Mouse (Mus musculus): Measurements from ENCODE around the gene Uhmk1. TPM values are rescaled to one million over a fixed set of nuclear protein-coding genes. Genes with fewer than 3 reads are reported as not detected.

Gene Uhmk1
- polyA plus RNA-seq, 1 experiment from 2014 or later = 9.2 TPM

DNA sequence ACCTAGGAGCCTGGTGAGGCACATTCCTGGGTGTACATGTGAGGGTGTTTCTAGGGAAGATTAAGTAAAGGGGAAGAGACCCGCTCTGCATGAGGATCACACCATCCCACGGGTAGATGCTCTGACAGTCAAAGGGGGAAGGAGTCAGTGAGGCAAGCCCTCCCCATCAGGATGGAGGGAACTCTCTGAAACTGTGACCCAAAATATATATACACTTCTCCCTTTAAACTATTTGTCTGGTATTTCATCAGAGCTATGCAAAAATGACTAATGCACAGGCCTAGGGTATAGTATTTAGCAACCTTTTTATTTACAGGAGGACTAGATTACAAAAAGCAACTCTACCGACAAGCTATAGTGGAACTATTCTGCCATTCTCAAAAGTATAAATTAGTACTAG lies 50.3 kb downstream of the Uhmk1 start:
- Histone ChIP-seq H3K4me3 (ENCODE audit: low read depth, low read length) (no peak overlapping the region), H3K9me3 (ENCODE audit: control insufficient read depth, low read length) (no peaks in the 10 kb centered on the region), H3K4me1 (ENCODE audit: control insufficient read depth, insufficient read depth, low read length) (no peaks in the 10 kb centered on the region), H3K27me3 (ENCODE audit: control insufficient read depth, insufficient read depth, low read length) (no peaks in the 10 kb centered on the region), H3K36me3 (ENCODE audit: control insufficient read depth, insufficient read depth, low read length) (peaks cover 3% of the 10 kb centered on the region), H3K27ac (replicated peaks; ENCODE audit: low read depth, low read length) (no peak overlapping the region), H3K9ac (ENCODE audit: low read length) (no peak overlapping the region), H3K4me2 (ENCODE audit: low read depth, severe bottlenecking) (no peak overlapping the region)
- 95% methylated on average over 3 of the region's 3 CpGs for WGBS
- ATAC-seq (ENCODE audit: insufficient number of reproducible peaks, low FRiP score, low TSS enrichment, low read depth) (no peak), DNase-seq (ENCODE audit: low spot score) (no peak)

DNA sequence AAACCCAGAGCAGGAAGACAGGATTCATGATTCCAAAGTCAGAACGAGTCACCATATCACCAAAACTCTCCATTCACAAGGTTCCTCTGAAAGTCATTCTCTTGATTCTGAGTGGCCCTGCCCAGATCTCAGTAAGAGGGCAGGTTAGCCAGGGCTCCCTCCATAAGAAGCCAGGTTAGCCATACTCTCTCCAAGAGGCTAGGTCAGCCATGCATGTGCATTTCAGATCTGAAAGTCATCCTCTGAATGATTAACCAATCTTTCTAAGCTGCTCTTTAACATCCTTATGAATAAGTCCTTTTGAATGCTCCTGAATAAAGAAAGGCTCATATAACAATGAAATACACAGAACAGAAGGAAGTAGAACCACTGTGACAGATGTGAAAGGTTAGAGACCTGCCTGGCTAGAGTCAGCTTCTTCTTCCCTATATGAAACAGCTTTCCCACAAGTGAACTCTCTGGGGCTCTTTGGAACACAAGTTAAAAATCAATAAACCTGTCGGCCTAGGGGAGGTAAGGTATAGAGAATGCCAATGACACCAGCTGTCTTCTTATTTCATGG lies 51.1 kb downstream of the Uhmk1 start:
- ATAC-seq (ENCODE audit: insufficient number of reproducible peaks, low FRiP score, low TSS enrichment, low read depth) (no peak), DNase-seq (ENCODE audit: low spot score) (no peak)
- Histone ChIP-seq H3K36me3 (ENCODE audit: control insufficient read depth, insufficient read depth, low read length) (peaks cover 3% of the 10 kb centered on the region), H3K4me3 (ENCODE audit: low read depth, low read length) (no peak overlapping the region), H3K27ac (replicated peaks; ENCODE audit: low read depth, low read length) (no peak overlapping the region), H3K4me1 (ENCODE audit: control insufficient read depth, insufficient read depth, low read length) (no peaks in the 10 kb centered on the region), H3K27me3 (ENCODE audit: control insufficient read depth, insufficient read depth, low read length) (no peaks in the 10 kb centered on the region), H3K9ac (ENCODE audit: low read length) (no peak overlapping the region), H3K4me2 (ENCODE audit: low read depth, severe bottlenecking) (no peak overlapping the region), H3K9me3 (ENCODE audit: control insufficient read depth, low read length) (no peaks in the 10 kb centered on the region)
- 81% methylated on average over 2 of the region's 2 CpGs for WGBS

DNA sequence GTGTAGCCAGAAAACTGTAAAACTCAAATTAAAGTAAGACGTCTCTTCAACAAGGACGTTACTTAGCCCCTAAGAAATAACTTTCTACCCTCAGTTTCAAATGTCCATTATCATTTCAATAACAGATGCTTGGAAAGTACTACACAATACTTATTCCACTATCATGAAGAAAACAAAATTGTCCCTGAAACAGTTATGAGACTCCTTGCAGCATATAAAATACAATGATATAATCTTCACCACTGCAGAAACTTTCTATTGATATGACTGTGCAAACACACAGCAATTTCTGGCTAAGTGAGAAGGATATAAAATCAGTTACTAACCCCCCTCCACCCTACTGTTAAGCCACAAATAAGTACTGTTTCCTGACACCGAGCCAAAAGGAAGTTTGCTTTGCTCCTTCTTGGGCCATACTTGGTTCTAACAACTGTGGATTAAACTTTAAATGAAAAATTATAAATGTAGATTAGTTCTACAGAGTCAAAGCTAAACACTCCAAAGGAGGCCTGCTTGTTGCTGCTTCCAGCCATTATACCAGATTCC lies 51.7 kb downstream of the Uhmk1 start:
- WGBS = 83% methylated on average over 3 of the region's 3 CpGs
- no peak overlapping the region for H3K27ac ChIP-seq (replicated peaks; ENCODE audit: low read depth, low read length)
- H3K36me3 ChIP-seq (ENCODE audit: control insufficient read depth, insufficient read depth, low read length) = peaks cover 3% of the 10 kb centered on the region

DNA sequence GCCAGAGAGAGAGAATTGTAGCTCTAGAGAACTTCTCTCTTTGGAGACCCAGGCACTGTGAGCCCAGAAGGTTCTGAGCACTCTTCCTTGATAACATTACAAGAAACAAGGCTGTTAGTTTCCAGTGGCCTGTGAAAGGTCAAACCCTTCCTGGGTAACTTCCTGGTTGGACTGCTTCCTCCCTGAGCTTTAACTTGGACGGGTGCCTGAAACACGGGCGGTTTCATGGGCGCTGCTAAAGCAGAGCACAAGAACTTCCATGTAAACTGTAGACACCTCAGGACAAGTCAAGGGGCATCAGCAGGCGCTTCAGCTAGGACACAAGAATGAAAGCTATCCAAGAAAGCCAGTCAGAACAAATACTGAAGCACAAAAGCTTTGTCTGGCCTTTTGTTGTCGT lies 53.3 kb downstream of the Uhmk1 start:
- ATAC-seq (ENCODE audit: insufficient number of reproducible peaks, low FRiP score, low TSS enrichment, low read depth) (no peak), DNase-seq (ENCODE audit: low spot score) (no peak)
- H3K27me3 ChIP-seq (ENCODE audit: control insufficient read depth, insufficient read depth, low read length) = no peaks in the 10 kb centered on the region
- 87% methylated on average over 6 of the region's 6 CpGs for WGBS
- H3K4me2 ChIP-seq (ENCODE audit: low read depth, severe bottlenecking) = no peak overlapping the region
- no peak overlapping the region for H3K9ac ChIP-seq (ENCODE audit: low read length)
- H3K4me1 ChIP-seq (ENCODE audit: control insufficient read depth, insufficient read depth, low read length) = no peaks in the 10 kb centered on the region
- H3K36me3 ChIP-seq (ENCODE audit: control insufficient read depth, insufficient read depth, low read length) = peaks cover 6% of the 10 kb centered on the region
- H3K9me3 ChIP-seq (ENCODE audit: control insufficient read depth, low read length) = no peaks in the 10 kb centered on the region
- H3K27ac ChIP-seq (replicated peaks; ENCODE audit: low read depth, low read length) = no peak overlapping the region
- H3K4me3 ChIP-seq (ENCODE audit: low read depth, low read length) = no peak overlapping the region

More for the DNA sequence above, 51.7 kb downstream of the Uhmk1 start:
- no peaks in the 10 kb centered on the region for H3K4me1 ChIP-seq (ENCODE audit: control insufficient read depth, insufficient read depth, low read length)
- no peak for DNase-seq (ENCODE audit: low spot score)
- H3K4me2 ChIP-seq (ENCODE audit: low read depth, severe bottlenecking) = no peak overlapping the region
- no peaks in the 10 kb centered on the region for H3K27me3 ChIP-seq (ENCODE audit: control insufficient read depth, insufficient read depth, low read length)
- H3K9ac ChIP-seq (ENCODE audit: low read length) = no peak overlapping the region
- no peak overlapping the region for H3K4me3 ChIP-seq (ENCODE audit: low read depth, low read length)
- no peaks in the 10 kb centered on the region for H3K9me3 ChIP-seq (ENCODE audit: control insufficient read depth, low read length)
- no peak for ATAC-seq (ENCODE audit: insufficient number of reproducible peaks, low FRiP score, low TSS enrichment, low read depth)

DNA sequence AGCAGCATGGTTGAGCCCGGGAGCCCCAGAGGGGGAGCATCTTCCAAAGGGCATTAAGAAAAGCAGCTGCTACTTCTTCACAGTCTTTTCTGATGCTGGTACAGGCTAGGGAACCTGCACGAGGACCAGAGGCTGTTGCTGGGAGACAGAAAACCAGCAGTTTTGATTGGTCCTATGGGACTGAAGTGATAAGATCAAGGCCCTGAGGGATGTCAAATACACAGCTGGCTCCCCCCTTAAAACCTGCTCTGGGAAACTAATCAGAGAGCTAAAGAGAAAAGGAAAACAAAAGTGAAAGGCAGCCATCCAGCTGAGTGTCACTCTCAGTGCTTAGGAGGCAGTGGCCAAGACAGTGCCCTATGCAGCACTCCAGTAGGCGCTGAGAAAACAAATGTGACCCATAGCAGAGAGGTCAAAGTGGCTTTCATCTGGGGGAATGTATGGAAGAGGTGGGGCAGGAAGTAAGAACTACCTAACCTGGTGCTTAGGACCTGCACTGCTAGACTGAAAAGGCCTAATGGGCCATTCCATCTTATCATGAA lies 54.7 kb downstream of the Uhmk1 start:
- H3K4me2 ChIP-seq (ENCODE audit: low read depth, severe bottlenecking) = no peak overlapping the region
- H3K27ac ChIP-seq (replicated peaks; ENCODE audit: low read depth, low read length) = no peak overlapping the region
- DNase-seq (ENCODE audit: low spot score) (no peak), ATAC-seq (ENCODE audit: insufficient number of reproducible peaks, low FRiP score, low TSS enrichment, low read depth) (no peak)
- no peaks in the 10 kb centered on the region for H3K27me3 ChIP-seq (ENCODE audit: control insufficient read depth, insufficient read depth, low read length)
- peaks cover 3% of the 10 kb centered on the region; the same call in 1 of the 2 replicates for H3K36me3 ChIP-seq (ENCODE audit: control insufficient read depth, insufficient read depth, low read length)
- no peak overlapping the region for H3K4me3 ChIP-seq (ENCODE audit: low read depth, low read length)
- H3K9me3 ChIP-seq (ENCODE audit: control insufficient read depth, low read length) = no peaks in the 10 kb centered on the region
- 84% methylated on average over 3 of the region's 3 CpGs for WGBS
- no peak overlapping the region for H3K9ac ChIP-seq (ENCODE audit: low read length)
- no peaks in the 10 kb centered on the region for H3K4me1 ChIP-seq (ENCODE audit: control insufficient read depth, insufficient read depth, low read length)

DNA sequence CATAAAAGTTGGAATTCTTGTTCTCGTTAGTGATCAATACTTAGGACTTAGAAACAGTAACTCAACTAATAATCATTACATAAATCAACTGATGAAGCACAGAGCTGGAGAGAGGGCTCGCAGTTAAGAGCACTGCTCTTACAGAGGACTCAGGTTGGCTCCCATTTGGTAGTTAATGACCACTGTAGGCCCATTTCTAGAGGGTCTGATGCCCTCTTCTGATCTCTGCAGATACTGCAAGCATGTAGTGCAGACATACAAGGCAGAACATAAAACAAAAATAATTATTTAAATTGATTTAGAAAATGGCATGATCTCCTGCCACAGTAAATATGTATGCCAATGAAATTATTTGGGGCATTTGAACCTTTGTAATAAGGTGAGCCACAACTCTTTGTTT lies 55.5 kb downstream of the Uhmk1 start:
- H3K9ac ChIP-seq (ENCODE audit: low read length) = no peak overlapping the region
- DNase-seq (ENCODE audit: low spot score) = no peak
- peaks cover 3% of the 10 kb centered on the region; the same call in 1 of the 2 replicates for H3K36me3 ChIP-seq (ENCODE audit: control insufficient read depth, insufficient read depth, low read length)
- ATAC-seq (ENCODE audit: insufficient number of reproducible peaks, low FRiP score, low TSS enrichment, low read depth) = no peak
- H3K4me3 ChIP-seq (ENCODE audit: low read depth, low read length) = no peak overlapping the region
- H3K27me3 ChIP-seq (ENCODE audit: control insufficient read depth, insufficient read depth, low read length) = no peaks in the 10 kb centered on the region
- H3K9me3 ChIP-seq (ENCODE audit: control insufficient read depth, low read length) = no peaks in the 10 kb centered on the region
- WGBS = 69% methylated on average over 2 of the region's 2 CpGs
- no peak overlapping the region for H3K4me2 ChIP-seq (ENCODE audit: low read depth, severe bottlenecking)
- no peak overlapping the region for H3K27ac ChIP-seq (replicated peaks; ENCODE audit: low read depth, low read length)
- H3K4me1 ChIP-seq (ENCODE audit: control insufficient read depth, insufficient read depth, low read length) = no peaks in the 10 kb centered on the region

DNA sequence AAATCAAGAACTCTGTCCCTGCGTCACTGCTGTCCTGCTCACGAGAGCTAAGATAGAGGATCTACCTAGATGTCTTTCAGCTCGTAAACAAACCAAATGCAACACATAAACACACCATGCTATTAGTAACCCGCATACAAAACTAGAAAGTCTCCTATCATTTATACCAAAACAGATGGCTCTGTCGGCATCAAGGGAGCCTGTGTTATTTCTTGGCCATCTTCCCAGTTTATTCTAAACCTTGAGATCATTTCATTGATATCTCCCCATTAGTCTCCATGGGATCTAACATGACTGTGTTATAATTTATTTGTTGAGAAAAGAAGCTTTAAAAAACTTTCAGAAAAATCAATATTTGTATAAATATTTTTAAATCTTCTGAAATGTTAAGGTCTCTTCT lies 59.4 kb downstream of the Uhmk1 start:
- peaks cover 3% of the 10 kb centered on the region; the same call in 1 of the 2 replicates for H3K36me3 ChIP-seq (ENCODE audit: control insufficient read depth, insufficient read depth, low read length)
- WGBS = 89% methylated on average over 5 of the region's 5 CpGs
- H3K4me1 ChIP-seq (ENCODE audit: control insufficient read depth, insufficient read depth, low read length) = no peaks in the 10 kb centered on the region
- ATAC-seq (ENCODE audit: insufficient number of reproducible peaks, low FRiP score, low TSS enrichment, low read depth) (no peak), DNase-seq (ENCODE audit: low spot score) (no peak)
- no peaks in the 10 kb centered on the region for H3K27me3 ChIP-seq (ENCODE audit: control insufficient read depth, insufficient read depth, low read length)
- no peak overlapping the region for H3K4me2 ChIP-seq (ENCODE audit: low read depth, severe bottlenecking)
- no peak overlapping the region for H3K9ac ChIP-seq (ENCODE audit: low read length)
- no peak overlapping the region for H3K27ac ChIP-seq (replicated peaks; ENCODE audit: low read depth, low read length)
- H3K9me3 ChIP-seq (ENCODE audit: control insufficient read depth, low read length) = no peaks in the 10 kb centered on the region
- H3K4me3 ChIP-seq (ENCODE audit: low read depth, low read length) = no peak overlapping the region

DNA sequence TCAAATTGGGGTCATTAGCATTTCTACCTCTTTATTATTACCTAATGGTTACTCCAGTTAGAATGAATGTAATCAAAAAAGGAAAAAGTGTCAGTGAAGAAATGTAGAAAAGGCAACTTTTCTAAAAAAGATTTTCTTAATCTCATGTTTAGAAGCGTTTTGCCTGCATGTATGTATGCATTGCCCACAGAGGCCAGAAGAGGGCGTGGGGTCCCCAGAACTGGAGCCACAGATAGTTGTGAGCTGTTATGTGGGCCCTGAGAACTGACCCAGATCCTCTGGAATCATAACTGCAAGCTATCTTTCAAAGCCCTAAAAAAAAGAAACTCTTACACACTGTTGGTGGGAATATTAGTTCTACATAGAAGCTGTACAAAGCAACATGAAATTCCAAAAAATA lies 59.9 kb downstream of the Uhmk1 start:
- H3K27ac ChIP-seq (replicated peaks; ENCODE audit: low read depth, low read length) = no peak overlapping the region
- H3K4me3 ChIP-seq (ENCODE audit: low read depth, low read length) = no peak overlapping the region
- WGBS = 70% methylated on average over 2 of the region's 2 CpGs
- no peaks in the 10 kb centered on the region for H3K4me1 ChIP-seq (ENCODE audit: control insufficient read depth, insufficient read depth, low read length)
- no peak overlapping the region for H3K4me2 ChIP-seq (ENCODE audit: low read depth, severe bottlenecking)
- H3K27me3 ChIP-seq (ENCODE audit: control insufficient read depth, insufficient read depth, low read length) = no peaks in the 10 kb centered on the region
- no peak overlapping the region for H3K9ac ChIP-seq (ENCODE audit: low read length)
- no peaks in the 10 kb centered on the region for H3K9me3 ChIP-seq (ENCODE audit: control insufficient read depth, low read length)
- no peak for DNase-seq (ENCODE audit: low spot score)
- no peak for ATAC-seq (ENCODE audit: insufficient number of reproducible peaks, low FRiP score, low TSS enrichment, low read depth)
- H3K36me3 ChIP-seq (ENCODE audit: control insufficient read depth, insufficient read depth, low read length) = peaks cover 3% of the 10 kb centered on the region; the same call in 1 of the 2 replicates

Data from limb, embryonic 11.5 days (tissue).